Mouse (Mus musculus): ENCODE measurements around the gene Zfp14.

DNA sequence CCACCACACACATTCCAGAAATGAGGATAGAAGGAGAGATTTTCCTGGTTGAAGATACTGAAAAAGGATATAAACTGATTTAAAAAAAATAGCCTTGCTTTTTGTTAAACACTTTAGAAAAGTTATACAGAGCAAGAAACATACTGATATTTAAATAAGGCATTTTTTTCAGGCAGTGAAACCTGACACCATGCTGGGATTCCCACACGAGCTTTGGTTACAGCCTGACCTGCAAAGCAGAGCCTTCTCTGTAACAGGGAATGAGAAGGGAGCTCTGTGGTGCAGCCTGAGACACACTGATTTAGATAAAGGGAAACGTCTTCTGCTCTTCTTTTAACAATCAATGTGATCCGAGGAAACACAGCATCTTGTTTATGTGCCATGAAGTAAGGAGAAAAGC is 2.4 kb upstream of the Zfp14 start:
- TF ChIP-seq POLR2A (IDR thresholded peaks at IDR 0.05; ENCODE audit: control insufficient read depth, low read depth, low read length) (no peak), CTCF (IDR thresholded peaks at IDR 0.05; ENCODE audit: control insufficient read depth, insufficient read depth, insufficient replicate concordance, low read depth, low read length) (no peak)
